Mouse (Mus musculus): Measurements from ENCODE around the gene Asmt. TPM values are rescaled to one million over a fixed set of nuclear protein-coding genes. Genes with fewer than 3 reads are reported as not detected.
A peak's percentile ranks its signal among the peaks of the same experiment; 100 is the strongest.

The Asmt gene
- polyA plus RNA-seq (2014; fragmentation: Nextera tagmentation; extraction: Ambion mirVana) = not detected in 2 replicates

- Histone ChIP-seq H3K27me3 (ENCODE audit: control insufficient read depth, insufficient read depth, low read length) (no peaks in the 10 kb centered on the region), H3K9me3 (ENCODE audit: control insufficient read depth, low read length) (peaks cover 39% of the 10 kb centered on the region), H3K9ac (ENCODE audit: low read length) (no peak within 1 kb of the TSS), H3K36me3 (ENCODE audit: control insufficient read depth, insufficient read depth, low read length) (peaks cover 5% of the 10 kb centered on the region), H3K4me3 (ENCODE audit: low read depth, low read length) (no peak within 1 kb of the TSS), H3K4me2 (ENCODE audit: low read depth) (no peak within 1 kb of the TSS), H3K4me1 (ENCODE audit: control insufficient read depth, insufficient read depth, low read length) (no peaks in the 10 kb centered on the region), H3K27ac (ENCODE audit: low read depth, low read length) (no peak within 1 kb of the TSS)
- ATAC-seq (ENCODE audit: insufficient read depth, low FRiP score, low TSS enrichment) = no peak
- 94% methylated on average over 11 of the region's 16 CpGs for WGBS
- DNase-seq (ENCODE audit: low spot score) = peak; percentile 33
Measured at GRCm38 (mm10) chrX:170672594-170673092, at the start of gene Asmt. Gene Asmt, plus strand, starts transcription at chrX:170672644.

GRCm38 (mm10) chrX:170673233-170673951 lies 948 bp downstream of the Asmt start:
- ATAC-seq (ENCODE audit: insufficient read depth, low FRiP score, low TSS enrichment) = peak; percentile 74

GRCm38 (mm10) chrX:170674229-170674771 lies 1.9 kb downstream of the Asmt start:
- Histone ChIP-seq H3K9ac (ENCODE audit: low read length) (no peak overlapping the region), H3K36me3 (ENCODE audit: control insufficient read depth, insufficient read depth, low read length) (peaks cover 5% of the 10 kb centered on the region), H3K4me3 (ENCODE audit: low read depth, low read length) (no peak overlapping the region), H3K4me1 (ENCODE audit: control insufficient read depth, insufficient read depth, low read length) (no peaks in the 10 kb centered on the region), H3K27me3 (ENCODE audit: control insufficient read depth, insufficient read depth, low read length) (no peaks in the 10 kb centered on the region), H3K27ac (ENCODE audit: low read depth, low read length) (no peak overlapping the region), H3K9me3 (ENCODE audit: control insufficient read depth, low read length) (peaks cover 39% of the 10 kb centered on the region), H3K4me2 (ENCODE audit: low read depth) (no peak overlapping the region)
- 0 out of 2 replicates have a peak, but pooled peaks have one; percentile 36 for ATAC-seq (ENCODE audit: insufficient read depth, low FRiP score, low TSS enrichment)
- 83% methylated on average over 26 of the region's 27 CpGs for WGBS
- DNase-seq (ENCODE audit: low spot score) = peak; percentile 43

More at GRCm38 (mm10) chrX:170673233-170673951, 948 bp downstream of the Asmt start:
- no peak overlapping the region for H3K9ac ChIP-seq (ENCODE audit: low read length)
- no peaks in the 10 kb centered on the region for H3K27me3 ChIP-seq (ENCODE audit: control insufficient read depth, insufficient read depth, low read length)
- H3K9me3 ChIP-seq (ENCODE audit: control insufficient read depth, low read length) = peaks cover 39% of the 10 kb centered on the region
- H3K36me3 ChIP-seq (ENCODE audit: control insufficient read depth, insufficient read depth, low read length) = peaks cover 5% of the 10 kb centered on the region
- H3K4me2 ChIP-seq (ENCODE audit: low read depth) = no peak overlapping the region
- no peak overlapping the region for H3K27ac ChIP-seq (ENCODE audit: low read depth, low read length)
- DNase-seq (ENCODE audit: low spot score) = no peak
- WGBS = 60% methylated on average over 30 of the region's 42 CpGs
- H3K4me1 ChIP-seq (ENCODE audit: control insufficient read depth, insufficient read depth, low read length) = no peaks in the 10 kb centered on the region
- no peak overlapping the region for H3K4me3 ChIP-seq (ENCODE audit: low read depth, low read length)

- Histone ChIP-seq H3K4me3 (ENCODE audit: low read depth, low read length) (no peak overlapping the region), H3K4me1 (ENCODE audit: control insufficient read depth, insufficient read depth, low read length) (no peaks in the 10 kb centered on the region), H3K9ac (ENCODE audit: low read length) (no peak overlapping the region), H3K36me3 (ENCODE audit: control insufficient read depth, insufficient read depth, low read length) (peaks cover 5% of the 10 kb centered on the region), H3K9me3 (ENCODE audit: control insufficient read depth, low read length) (peaks cover 39% of the 10 kb centered on the region), H3K27me3 (ENCODE audit: control insufficient read depth, insufficient read depth, low read length) (no peaks in the 10 kb centered on the region), H3K4me2 (ENCODE audit: low read depth) (no peak overlapping the region), H3K27ac (ENCODE audit: low read depth, low read length) (no peak overlapping the region)
- DNase-seq (ENCODE audit: low spot score) (no peak), ATAC-seq (ENCODE audit: insufficient read depth, low FRiP score, low TSS enrichment) (peak; percentile 36; the same call in 1 of the 2 replicates)
- WGBS = 86% methylated on average over 25 of the region's 39 CpGs
Measured at GRCm38 (mm10) chrX:170674885-170675876, 2.7 kb downstream of the Asmt start.

GRCm38 (mm10) chrX:170675923-170676605 lies 3.6 kb downstream of the Asmt start:
- no peak overlapping the region for H3K4me2 ChIP-seq (ENCODE audit: low read depth)
- H3K9ac ChIP-seq (ENCODE audit: low read length) = no peak overlapping the region
- H3K36me3 ChIP-seq (ENCODE audit: control insufficient read depth, insufficient read depth, low read length) = peaks cover 5% of the 10 kb centered on the region
- peaks cover 39% of the 10 kb centered on the region for H3K9me3 ChIP-seq (ENCODE audit: control insufficient read depth, low read length)
- no peak for DNase-seq (ENCODE audit: low spot score)
- H3K27me3 ChIP-seq (ENCODE audit: control insufficient read depth, insufficient read depth, low read length) = no peaks in the 10 kb centered on the region
- H3K27ac ChIP-seq (ENCODE audit: low read depth, low read length) = no peak overlapping the region
- WGBS = 98% methylated on average over 24 of the region's 39 CpGs
- no peak overlapping the region for H3K4me3 ChIP-seq (ENCODE audit: low read depth, low read length)
- ATAC-seq (ENCODE audit: insufficient read depth, low FRiP score, low TSS enrichment) = peak; percentile 53
- no peaks in the 10 kb centered on the region for H3K4me1 ChIP-seq (ENCODE audit: control insufficient read depth, insufficient read depth, low read length)

GRCm38 (mm10) chrX:170676606-170677239 lies 4.3 kb downstream of the Asmt start:
- Histone ChIP-seq H3K4me2 (ENCODE audit: low read depth) (no peak overlapping the region), H3K9me3 (ENCODE audit: control insufficient read depth, low read length) (peaks cover 39% of the 10 kb centered on the region), H3K27me3 (ENCODE audit: control insufficient read depth, insufficient read depth, low read length) (no peaks in the 10 kb centered on the region), H3K27ac (ENCODE audit: low read depth, low read length) (no peak overlapping the region), H3K4me3 (ENCODE audit: low read depth, low read length) (no peak overlapping the region), H3K4me1 (ENCODE audit: control insufficient read depth, insufficient read depth, low read length) (no peaks in the 10 kb centered on the region), H3K36me3 (ENCODE audit: control insufficient read depth, insufficient read depth, low read length) (peaks cover 5% of the 10 kb centered on the region), H3K9ac (ENCODE audit: low read length) (no peak overlapping the region)
- ATAC-seq (ENCODE audit: insufficient read depth, low FRiP score, low TSS enrichment) (peak; percentile 52; the same call in 1 of the 2 replicates), DNase-seq (ENCODE audit: low spot score) (peak; percentile 28)
- WGBS = 94% methylated on average over 42 of the region's 67 CpGs

GRCm38 (mm10) chrX:170677266-170677665 lies 4.8 kb downstream of the Asmt start:
- Histone ChIP-seq H3K4me2 (ENCODE audit: low read depth) (no peak overlapping the region), H3K9me3 (ENCODE audit: control insufficient read depth, low read length) (peaks cover 39% of the 10 kb centered on the region), H3K4me3 (ENCODE audit: low read depth, low read length) (no peak overlapping the region), H3K36me3 (ENCODE audit: control insufficient read depth, insufficient read depth, low read length) (peaks cover 5% of the 10 kb centered on the region), H3K4me1 (ENCODE audit: control insufficient read depth, insufficient read depth, low read length) (no peaks in the 10 kb centered on the region), H3K9ac (ENCODE audit: low read length) (no peak overlapping the region), H3K27ac (ENCODE audit: low read depth, low read length) (no peak overlapping the region), H3K27me3 (ENCODE audit: control insufficient read depth, insufficient read depth, low read length) (no peaks in the 10 kb centered on the region)
- whole genome bisulfite sequencing = 91% methylated on average over 17 of the region's 17 CpGs
- ATAC-seq (ENCODE audit: insufficient read depth, low FRiP score, low TSS enrichment) (no peak), DNase-seq (ENCODE audit: low spot score) (no peak)

Data from neural tube, embryonic 11.5 days (tissue).